Mouse (Mus musculus) erythroblast, adult 5-6 weeks (primary cell): ENCODE measurements around the gene Nid2. TPM values are rescaled to one million over a fixed set of nuclear protein-coding genes. Genes with fewer than 3 reads are reported as not detected.

Experiments used
- ATAC-seq: replicated peaks from 2 replicates; pipeline ENCODE4 v1.8.0; 2016; ENCODE audit warnings: moderate number of reproducible peaks, mild to moderate bottlenecking, moderate TSS enrichment, inconsistent platforms; ENCODE audit not compliant: poor library complexity, low FRiP score, severe bottlenecking
- total RNA-seq, 2 experiments: library from RNA; stranded (forward) in 1 of 2; stranded (reverse) in 1 of 2; fragments of 150-400 nt in 1 of 2; fragments of 200-764, 138-1000 nt in 1 of 2; gene quantifications; 2 replicates each; pipeline versions ENCODE4 v1.2.3 to v1.2.4; 2015 to 2017; ENCODE audit warnings: low replicate concordance in 2 of 2

Nid2 gene
- total RNA-seq, 2 experiments from 2014 or later, result not detected

DNA sequence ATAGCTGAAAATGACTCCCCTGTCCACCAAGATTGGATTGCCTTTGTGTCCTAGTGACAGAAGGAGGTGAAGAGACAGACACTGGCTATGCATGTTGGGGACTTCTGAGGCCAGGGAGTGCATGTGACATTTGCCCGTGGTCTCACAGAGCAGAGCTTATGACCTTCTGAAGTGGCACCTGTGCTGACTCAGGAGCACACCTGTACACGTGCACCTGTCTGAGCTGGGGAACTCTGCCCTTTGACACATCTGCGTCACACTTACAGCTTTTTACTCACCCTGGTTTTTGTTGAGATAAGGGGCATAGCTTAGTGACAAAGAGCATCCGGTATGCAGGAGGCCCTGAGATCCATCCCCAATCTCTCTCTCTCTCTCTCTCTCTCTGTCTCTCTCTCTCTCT, 24.4 kb downstream of the Nid2 start:
- ATAC-seq, result no peak

- ATAC-seq, result no peak
Measured at GRCm38 (mm10) chr14:19776179-19776578, 25.1 kb downstream of the Nid2 start.

GRCm38 (mm10) chr14:19776890-19777289, 25.8 kb downstream of the Nid2 start:
- no peak for ATAC-seq

- ATAC-seq, result no peak
Measured at GRCm38 (mm10) chr14:19777365-19777764, 26.3 kb downstream of the Nid2 start.

- no peak for ATAC-seq
Measured at GRCm38 (mm10) chr14:19777945-19778344, 26.9 kb downstream of the Nid2 start.

DNA sequence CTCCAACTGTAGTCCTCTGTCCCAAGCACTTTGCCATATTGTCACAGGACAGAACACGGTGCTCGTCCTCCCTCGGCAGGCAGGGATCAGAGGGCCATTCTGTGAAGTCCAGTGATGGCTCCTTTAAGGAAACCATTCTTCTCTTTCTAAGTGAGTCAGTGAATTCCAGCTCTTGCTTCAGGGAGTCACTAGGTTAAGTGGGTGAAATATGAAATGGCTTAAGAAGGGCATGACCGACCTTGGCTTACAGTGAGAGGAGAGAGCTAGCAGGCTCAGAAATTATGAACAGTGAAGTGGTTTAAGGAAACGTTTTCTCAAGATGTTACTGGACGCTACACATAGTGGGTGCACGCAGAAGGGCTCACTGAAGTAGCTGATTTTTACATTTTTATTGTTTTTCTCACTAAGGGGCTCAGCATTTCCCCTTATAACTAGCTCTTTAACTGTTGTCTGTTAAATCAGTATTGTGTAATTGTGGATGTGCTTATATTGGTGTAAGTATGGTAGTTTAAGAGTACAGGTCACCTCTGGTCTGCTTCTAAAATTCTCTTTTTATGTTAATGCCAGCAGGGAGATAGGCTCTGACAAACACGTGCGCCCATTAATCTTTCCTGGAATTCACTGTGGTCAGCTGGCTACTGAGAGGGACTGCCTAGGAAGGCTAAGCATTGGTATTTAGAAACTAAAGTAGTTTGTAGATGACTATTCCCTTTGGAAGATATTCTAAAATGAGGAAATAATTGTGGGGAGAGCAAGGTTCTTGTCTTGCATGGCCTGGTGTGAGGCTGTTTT, 34.9 kb downstream of the Nid2 start:
- no peak for ATAC-seq

DNA sequence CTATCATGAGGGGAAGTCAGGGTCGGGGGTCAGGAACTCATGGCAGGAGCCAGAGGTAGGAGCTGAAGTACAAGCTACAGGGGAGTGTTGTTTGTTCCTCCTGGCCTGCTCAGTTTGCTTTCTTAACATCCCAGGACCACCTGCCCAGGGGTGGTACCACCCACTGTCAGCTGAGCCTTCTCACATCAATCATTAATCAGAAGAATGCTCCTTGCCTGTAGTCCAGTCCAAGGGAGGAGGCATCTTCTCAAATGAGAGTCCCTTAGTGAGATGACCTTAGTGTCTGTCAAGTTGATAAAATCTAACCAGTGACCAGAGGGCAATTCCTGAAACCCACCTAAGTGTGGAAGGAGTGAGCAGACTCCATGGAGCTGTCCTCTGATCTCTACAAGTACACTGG, 37.4 kb downstream of the Nid2 start:
- ATAC-seq, result no peak

DNA sequence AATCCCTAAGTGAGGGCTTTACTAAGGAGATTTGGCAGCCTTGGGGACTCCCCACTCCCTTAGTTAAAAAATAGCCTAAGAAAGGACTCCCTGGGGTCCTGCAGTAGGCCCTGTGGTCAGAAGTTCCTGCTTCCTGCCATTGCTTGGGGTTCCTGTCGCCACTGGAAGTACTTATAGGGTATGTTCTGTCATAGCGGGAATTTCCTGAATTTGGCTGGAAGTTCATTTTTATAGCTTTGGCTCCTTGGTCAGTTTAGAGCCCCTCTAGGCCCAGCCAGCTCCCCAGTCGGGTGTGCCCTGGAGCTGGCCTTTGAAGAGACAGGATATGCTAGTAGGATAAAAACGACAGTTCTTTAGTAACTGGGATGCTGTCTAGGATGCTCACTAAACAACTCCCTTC, 43.8 kb downstream of the Nid2 start:
- ATAC-seq, result no peak

DNA sequence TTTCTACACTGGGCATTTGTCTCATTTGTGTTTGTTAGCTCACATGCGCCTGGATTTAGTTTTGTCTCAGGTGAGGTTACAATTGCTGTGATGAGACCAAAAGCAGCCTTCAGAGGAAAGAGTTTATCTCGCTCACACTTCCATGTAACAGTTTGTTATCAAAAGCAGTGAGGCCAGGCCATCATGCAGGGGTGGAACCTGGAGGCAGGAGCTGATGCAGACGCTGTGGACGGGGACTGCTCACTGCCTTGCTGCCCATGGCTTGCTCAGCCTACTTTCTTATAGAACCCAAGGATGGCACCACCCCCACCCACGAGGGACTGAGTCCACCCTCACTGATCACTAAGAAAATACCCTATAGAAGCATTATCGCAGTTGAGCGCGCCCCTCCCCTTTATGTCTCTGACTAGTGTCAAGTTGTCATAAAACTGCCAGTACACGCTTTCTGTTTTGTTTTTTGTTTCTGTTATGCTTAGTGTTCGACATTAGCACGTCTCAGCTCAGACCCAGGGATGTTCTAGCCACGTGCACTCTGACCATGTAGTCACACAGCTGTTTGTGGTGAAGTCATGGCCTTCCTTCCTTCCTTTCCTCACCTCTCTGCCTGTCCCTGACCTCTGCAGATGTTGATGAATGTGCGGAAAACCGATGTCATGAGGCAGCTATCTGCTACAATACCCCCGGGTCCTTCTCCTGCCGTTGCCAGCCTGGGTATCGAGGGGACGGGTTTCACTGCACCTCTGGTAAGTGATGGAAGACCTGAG, 45.7 kb downstream of the Nid2 start:
- no peak for ATAC-seq

GRCm38 (mm10) chr14:19800485-19800884, 49.4 kb downstream of the Nid2 start:
- ATAC-seq, result no peak

GRCm38 (mm10) chr14:19801474-19802215, 50.6 kb downstream of the Nid2 start:
- no peak for ATAC-seq

DNA sequence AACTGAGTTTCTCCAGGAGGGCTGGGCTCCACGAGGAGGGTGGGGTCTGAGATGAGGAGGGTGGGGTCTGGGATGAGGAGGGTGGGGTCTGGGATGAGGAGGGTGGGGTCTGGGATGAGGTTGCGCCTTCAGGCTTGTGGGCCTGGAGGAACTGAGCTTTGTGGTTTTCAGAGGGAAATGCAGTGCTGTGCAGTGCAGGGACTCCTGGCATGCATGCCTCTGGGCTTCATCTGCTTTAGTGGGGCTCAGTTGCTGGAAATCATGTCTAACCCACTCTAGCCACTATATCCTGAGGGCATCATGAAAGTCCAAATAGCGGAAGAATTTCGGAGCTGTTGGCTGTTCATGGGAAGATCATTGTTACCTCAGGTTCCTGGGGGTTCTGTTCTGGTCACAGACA, 52.2 kb downstream of the Nid2 start:
- ATAC-seq, result no peak

- ATAC-seq, result no peak
Measured at GRCm38 (mm10) chr14:19803623-19804022, 52.6 kb downstream of the Nid2 start.

- ATAC-seq, result no peak
Measured at GRCm38 (mm10) chr14:19807339-19807738, 56.3 kb downstream of the Nid2 start.

GRCm38 (mm10) chr14:19807858-19808257, 56.8 kb downstream of the Nid2 start:
- no peak for ATAC-seq

DNA sequence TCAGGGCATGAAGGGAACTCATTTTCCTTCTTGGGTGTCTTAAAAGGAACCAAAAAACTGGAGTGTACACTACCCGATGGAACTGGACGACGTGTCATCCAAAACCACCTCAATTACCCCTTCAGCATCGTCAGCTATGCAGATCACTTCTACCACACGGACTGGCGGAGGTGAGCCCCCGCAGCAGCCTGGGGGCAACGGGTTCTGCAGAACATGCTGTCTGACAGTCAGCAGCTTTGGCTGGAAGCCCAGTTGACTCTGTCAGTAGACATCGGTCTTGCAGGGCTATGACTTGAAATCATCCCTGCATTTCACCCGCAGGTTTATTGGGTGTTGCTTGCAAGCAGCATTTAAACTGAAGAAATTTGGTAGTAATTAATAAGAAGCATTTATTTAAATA, 58.9 kb downstream of the Nid2 start:
- ATAC-seq, result no peak

GRCm38 (mm10) chr14:19813061-19813460, 62.0 kb downstream of the Nid2 start:
- no peak for ATAC-seq

DNA sequence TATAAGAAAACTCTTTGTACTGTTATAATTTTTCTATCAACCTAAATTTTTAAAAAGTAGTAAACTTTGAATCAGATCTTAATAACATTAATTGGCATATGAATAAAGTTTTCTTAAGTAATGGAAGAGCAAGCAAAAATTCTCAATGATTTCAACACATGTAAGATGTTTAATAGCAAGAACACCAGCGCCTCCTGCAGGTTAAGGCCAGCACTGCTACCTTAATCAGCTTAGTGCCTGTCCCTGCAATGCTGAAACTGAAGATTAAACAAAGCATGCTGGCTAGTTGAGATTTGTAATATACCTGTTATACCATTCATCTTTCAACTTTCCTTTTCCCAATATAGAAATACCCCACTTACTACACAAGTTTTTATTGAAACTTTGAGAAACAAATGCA, 66.9 kb downstream of the Nid2 start:
- 0 out of 2 replicates have a peak, but pooled peaks have one; percentile 78 for ATAC-seq

DNA sequence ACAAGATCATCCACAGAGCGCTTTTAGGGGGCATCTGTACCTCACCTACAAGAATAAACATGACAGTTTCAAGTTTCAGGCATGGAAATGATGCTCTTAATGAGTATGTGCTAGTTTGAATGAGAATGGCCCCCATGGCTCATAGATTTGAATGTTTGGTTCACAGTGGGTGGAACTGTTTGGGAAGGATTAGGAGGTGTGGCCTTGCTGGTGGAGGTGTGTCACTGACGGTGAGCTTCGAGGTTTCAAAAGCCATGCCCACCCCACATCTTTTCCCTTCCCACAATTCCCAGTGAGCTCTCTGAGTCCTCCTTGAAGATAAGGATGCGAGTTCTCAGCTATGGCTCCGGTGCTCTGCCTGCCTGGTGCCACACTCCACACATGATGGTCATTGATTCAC, 70.6 kb downstream of the Nid2 start:
- no peak for ATAC-seq

- ATAC-seq, result peak; percentile 100
Measured at GRCm38 (mm10) chr14:19823321-19824142, 72.5 kb downstream of the Nid2 start, which contains the start of gene Rtraf. Gene Rtraf (minus strand): TSS chr14:19823824.
